ENCODE assay signal across 17 mouse cellular contexts in genomic region chr12:28460523-28460922, GRCm38 (mm10).
A peak's percentile ranks its signal among the peaks of the same experiment; 100 is the strongest.
DNase-seq lines count a peak whose midpoint lies in the region; ATAC-seq lines count a peak whose summit lies in the region.
"Had no signal": no experiment of that assay in that cellular context is flagged by ENCODE, and none has a peak within 500 bp of the region (broad histone marks: within the 10 kb centered on the region; RNA-seq: fewer than 3 reads in every experiment).

No protein-coding gene starts in this region.

- no peaks in the 10 kb centered on the region for H3K36me3 ChIP-seq in forebrain, embryonic 10.5 days (replicated peaks)
- H3K36me3 ChIP-seq in forebrain, embryonic 16.5 days (ENCODE audit: control insufficient read depth, insufficient read depth), result no peaks in the 10 kb centered on the region
- no peaks in the 10 kb centered on the region for H3K36me3 ChIP-seq in midbrain, embryonic 12.5 days
- H3K36me3 ChIP-seq: embryonic facial prominence, embryonic 10.5 days; liver, embryonic 15.5 days had no signal

- 25% methylated on average over 7 of the region's 7 CpGs for WGBS in forebrain, embryonic 10.5 days
- 5% methylated on average over 7 of the region's 7 CpGs for WGBS in forebrain, embryonic 16.5 days
- 14% methylated on average over 7 of the region's 7 CpGs for WGBS in midbrain, embryonic 12.5 days

- H3K9me3 ChIP-seq in forebrain, embryonic 10.5 days, result peaks cover 9% of the 10 kb centered on the region
- H3K9me3 ChIP-seq in forebrain, embryonic 16.5 days (ENCODE audit: control insufficient read depth, low read length), result no peaks in the 10 kb centered on the region
- peaks cover 7% of the 10 kb centered on the region; the same call in 1 of the 2 replicates for H3K9me3 ChIP-seq in midbrain, embryonic 12.5 days
- H3K9me3 ChIP-seq: liver, embryonic 15.5 days had no signal

- DNase-seq in embryo, embryonic 9.5 days (ENCODE audit: extremely low spot score), result peak; percentile 39
- no peak for DNase-seq in embryo, embryonic 10.5 days (ENCODE audit: low spot score)
- peak; percentile 16 for DNase-seq in forebrain, embryonic 10.5 days (ENCODE audit: extremely low spot score, low spot score)
- DNase-seq in lung, postnatal 36 days, result no peak
- DNase-seq in cerebellum, adult 11-12 months, result no peak
- DNase-seq: adrenal gland, adult 8-10 months; cerebellum, postnatal 14 days; kidney, adult 18-20 months had no signal

- 0 out of 2 replicates have a peak overlapping the region, but pooled peaks have one; percentile 10 for H3K4me3 ChIP-seq in forebrain, embryonic 10.5 days
- no peak overlapping the region for H3K4me3 ChIP-seq in forebrain, embryonic 16.5 days (replicated peaks; ENCODE audit: low read length)
- H3K4me3 ChIP-seq in midbrain, embryonic 12.5 days, result no peak overlapping the region
- H3K4me3 ChIP-seq: embryonic facial prominence, embryonic 10.5 days; liver, embryonic 15.5 days had no signal

- H3K4me2 ChIP-seq in forebrain, embryonic 16.5 days (ENCODE audit: low read length), result no peak overlapping the region
- 0 out of 2 replicates have a peak overlapping the region, but pooled peaks have one; percentile 1 for H3K4me2 ChIP-seq in midbrain, embryonic 12.5 days (replicated peaks)
- H3K4me2 ChIP-seq: liver, embryonic 15.5 days had no signal

- no peak overlapping the region for H3K9ac ChIP-seq in forebrain, embryonic 16.5 days (replicated peaks; ENCODE audit: low read depth, low read length)
- no peak overlapping the region for H3K9ac ChIP-seq in midbrain, embryonic 12.5 days (replicated peaks)
- H3K9ac ChIP-seq: liver, embryonic 15.5 days had no signal

- ATAC-seq in forebrain, embryonic 16.5 days, result no peak
- ATAC-seq in midbrain, embryonic 12.5 days (ENCODE audit: low FRiP score, low read depth), result peak; percentile 56; the same call in 1 of the 2 replicates
- no peak for ATAC-seq in erythroblast, adult 5-6 weeks (replicated peaks; ENCODE audit: low FRiP score, poor library complexity, severe bottlenecking)
- ATAC-seq: CD4-positive, CD25-positive, alpha-beta regulatory T cell, adult 4 months; lung, postnatal 0 days; Patski had no signal

- H3K27me3 ChIP-seq in forebrain, embryonic 10.5 days (ENCODE audit: poor library complexity, severe bottlenecking), result no peaks in the 10 kb centered on the region
- H3K27me3 ChIP-seq in forebrain, embryonic 16.5 days (replicated peaks; ENCODE audit: control insufficient read depth, insufficient read depth, low read length), result no peaks in the 10 kb centered on the region
- peaks cover 11% of the 10 kb centered on the region; the same call in 1 of the 2 replicates for H3K27me3 ChIP-seq in midbrain, embryonic 12.5 days
- H3K27me3 ChIP-seq: liver, embryonic 15.5 days; Patski had no signal

- peaks cover 26% of the 10 kb centered on the region for H3K4me1 ChIP-seq in forebrain, embryonic 10.5 days
- H3K4me1 ChIP-seq in forebrain, embryonic 16.5 days (replicated peaks; ENCODE audit: control insufficient read depth, insufficient read depth, low read length), result peaks cover 7% of the 10 kb centered on the region
- H3K4me1 ChIP-seq in midbrain, embryonic 12.5 days, result peaks cover 15% of the 10 kb centered on the region
- H3K4me1 ChIP-seq: liver, embryonic 15.5 days had no signal

- H3K27ac ChIP-seq in forebrain, embryonic 10.5 days, result peak overlapping the region; percentile 89
- peak overlapping the region; percentile 59; the same call in 1 of the 2 replicates for H3K27ac ChIP-seq in forebrain, embryonic 16.5 days (ENCODE audit: low read length)
- H3K27ac ChIP-seq in midbrain, embryonic 12.5 days (replicated peaks), result 0 out of 2 replicates have a peak overlapping the region, but pooled peaks have one; percentile 0
- H3K27ac ChIP-seq: kidney, postnatal 0 days; liver, embryonic 15.5 days had no signal

Comparison
In these comparisons a context has a peak if more than half of its experiments do, and no peak if none do; other contexts are left out.
1. DNase-seq: peak in embryo, embryonic 9.5 days (single experiment) and forebrain, embryonic 10.5 days (single experiment); none in embryo, embryonic 10.5 days (single experiment), lung, postnatal 36 days (single experiment) and cerebellum, adult 11-12 months (single experiment).
2. H3K27ac ChIP-seq: peak in every context shown above with its lines; median percentile 89 in forebrain, embryonic 10.5 days; 59 in forebrain, embryonic 16.5 days; 0 in midbrain, embryonic 12.5 days.